Mouse (Mus musculus): ENCODE data around the gene Gtpbp4.

- TF ChIP-seq CEBPB (IDR thresholded peaks at IDR 0.05; ENCODE audit: insufficient read depth, poor library complexity, severe bottlenecking) (no peak), SRF (IDR thresholded peaks at IDR 0.05; ENCODE audit: control insufficient read depth, insufficient read length, low read depth) (no peak), POLR2A (IDR thresholded peaks at IDR 0.05; ENCODE audit: insufficient read length, low read depth) (no peak), USF1 (IDR thresholded peaks at IDR 0.05; ENCODE audit: low read depth) (no peak), E2F4 (IDR thresholded peaks at IDR 0.05; ENCODE audit: insufficient read depth) (no peak), MAX (IDR thresholded peaks at IDR 0.05; ENCODE audit: low read depth) (no peak), TCF12 (IDR thresholded peaks at IDR 0.05; ENCODE audit: insufficient read depth, poor library complexity, severe bottlenecking) (no peak), TCF3 (IDR thresholded peaks at IDR 0.05; ENCODE audit: insufficient read length, low read depth) (no peak), POLR2AphosphoS2 (IDR thresholded peaks at IDR 0.05; ENCODE audit: insufficient read length, low read depth) (no peak), MYOD1 (IDR thresholded peaks at IDR 0.05; ENCODE audit: control insufficient read depth in 1 of 3, insufficient read length in 2 of 3, low read depth in 2 of 3) (no peak), MYOG (IDR thresholded peaks at IDR 0.05; ENCODE audit: control insufficient read depth in 1 of 3, insufficient read depth in 1 of 3, insufficient read length in 2 of 3, low read depth in 2 of 3) (no peak), REST (IDR thresholded peaks at IDR 0.05; ENCODE audit: insufficient read depth, insufficient read length) (no peak)
Observed at GRCm38 (mm10) chr13:8992231-8992630, 3.7 kb downstream of the Gtpbp4 start.
